Mouse (Mus musculus): ENCODE measurements at regions not wholly inside any gene's neighbourhood (a gene's known extent, or its start where the extent isn't known, plus 50 kb on each side); places are given as distances from the start of the nearest gene placed in this dataset.

DNA sequence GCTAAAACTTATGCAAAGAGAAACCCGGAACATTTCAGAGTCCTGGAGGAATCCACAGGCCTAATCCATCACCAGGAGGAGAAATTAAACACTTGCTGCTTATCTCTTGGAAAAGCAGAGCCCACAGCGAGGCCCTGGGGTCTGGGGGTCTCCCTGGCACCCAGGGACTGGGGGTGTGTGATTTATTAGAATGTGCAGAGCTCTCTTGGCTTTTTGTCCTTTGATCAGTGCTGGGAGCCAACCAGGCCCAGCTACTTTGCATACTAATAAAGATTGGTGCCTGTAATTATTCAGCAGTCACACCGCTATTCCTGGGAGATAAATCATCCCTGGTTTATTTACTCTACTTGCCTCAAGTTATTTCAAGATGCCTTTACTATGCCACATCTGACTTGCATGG, 260.0 kb upstream of the Rbfox1 start:
- H3K27ac ChIP-seq = no peak overlapping the region
- H3K36me3 ChIP-seq (ENCODE audit: insufficient read depth, low read length) = no peaks in the 10 kb centered on the region
- no peak for TF ChIP-seq CTCF (IDR thresholded peaks at IDR 0.05; ENCODE audit: low read depth)
- H3K9me3 ChIP-seq (replicated peaks; ENCODE audit: low read length) = no peaks in the 10 kb centered on the region
- WGBS = 28% methylated on average over 3 of the region's 3 CpGs
- H3K4me1 ChIP-seq (replicated peaks; ENCODE audit: insufficient read depth, low read length) = no peaks in the 10 kb centered on the region
- H3K9ac ChIP-seq (ENCODE audit: low read depth, low read length) = no peak overlapping the region
- DNase-seq (ENCODE audit: low spot score) (no peak), ATAC-seq (replicated peaks; ENCODE audit: low FRiP score, low read depth) (no peak)
- H3K4me2 ChIP-seq (ENCODE audit: low read length) = no peak overlapping the region
- H3K27me3 ChIP-seq (ENCODE audit: insufficient read depth, low read length) = no peaks in the 10 kb centered on the region
- no peak overlapping the region for H3K4me3 ChIP-seq (replicated peaks; ENCODE audit: low read depth, low read length)

DNA sequence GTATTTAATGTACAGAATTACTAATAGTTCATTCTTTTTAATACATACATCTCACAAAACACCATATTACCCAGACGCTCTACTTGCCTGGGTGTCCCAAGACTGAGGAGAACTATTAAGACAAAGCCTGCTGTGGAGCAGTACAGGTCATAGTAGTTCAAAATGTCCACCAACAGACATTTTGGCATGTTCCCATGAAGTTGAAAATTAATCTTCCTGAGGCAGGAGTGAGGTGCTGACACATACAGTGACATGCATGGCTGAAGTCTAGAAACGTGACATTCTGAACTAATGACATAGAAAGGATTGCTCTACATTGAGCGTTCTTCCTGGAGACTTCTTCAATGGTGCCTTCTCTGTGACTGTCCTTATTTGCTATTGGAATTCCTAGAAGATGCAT, 264.6 kb upstream of the Rbfox1 start:
- H3K9me3 ChIP-seq (replicated peaks; ENCODE audit: low read length) = no peaks in the 10 kb centered on the region
- H3K9ac ChIP-seq (ENCODE audit: low read depth, low read length) = no peak overlapping the region
- DNase-seq (ENCODE audit: low spot score) (no peak), ATAC-seq (replicated peaks; ENCODE audit: low FRiP score, low read depth) (no peak)
- no peaks in the 10 kb centered on the region for H3K27me3 ChIP-seq (ENCODE audit: insufficient read depth, low read length)
- no peak overlapping the region for H3K4me2 ChIP-seq (ENCODE audit: low read length)
- H3K36me3 ChIP-seq (ENCODE audit: insufficient read depth, low read length) = no peaks in the 10 kb centered on the region
- 0 out of 2 replicates have a peak, but pooled peaks cover 4% of the 10 kb centered on the region for H3K4me1 ChIP-seq (replicated peaks; ENCODE audit: insufficient read depth, low read length)
- TF ChIP-seq CTCF (IDR thresholded peaks at IDR 0.05; ENCODE audit: low read depth) = no peak
- H3K4me3 ChIP-seq (replicated peaks; ENCODE audit: low read depth, low read length) = no peak overlapping the region
- 76% methylated on average over 3 of the region's 3 CpGs for WGBS
- no peak overlapping the region for H3K27ac ChIP-seq

DNA sequence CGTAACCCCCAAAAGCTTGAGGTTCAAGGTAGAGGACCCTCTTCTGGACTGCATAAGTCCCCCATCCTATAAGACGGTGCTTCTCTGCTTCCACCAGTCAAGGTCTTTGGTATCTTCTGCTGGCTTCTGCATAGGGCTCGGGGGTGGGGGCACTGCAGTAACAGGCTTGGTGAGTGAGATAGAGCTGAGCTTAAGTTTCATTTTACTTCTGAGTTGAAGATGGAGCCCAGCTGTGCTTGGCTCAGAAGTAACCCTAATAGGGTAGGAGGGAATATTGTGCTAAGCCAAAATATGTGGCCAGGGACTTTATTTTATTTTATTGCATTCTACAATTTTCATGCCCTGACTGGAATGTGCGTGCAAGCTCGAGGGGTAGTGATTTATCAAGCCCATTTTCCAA, 268.8 kb upstream of the Rbfox1 start:
- Histone ChIP-seq H3K9me3 (replicated peaks; ENCODE audit: low read length) (no peaks in the 10 kb centered on the region), H3K27ac (no peak overlapping the region), H3K9ac (ENCODE audit: low read depth, low read length) (no peak overlapping the region), H3K27me3 (ENCODE audit: insufficient read depth, low read length) (no peaks in the 10 kb centered on the region), H3K4me1 (replicated peaks; ENCODE audit: insufficient read depth, low read length) (0 out of 2 replicates have a peak, but pooled peaks cover 4% of the 10 kb centered on the region), H3K36me3 (ENCODE audit: insufficient read depth, low read length) (no peaks in the 10 kb centered on the region), H3K4me3 (replicated peaks; ENCODE audit: low read depth, low read length) (no peak overlapping the region), H3K4me2 (ENCODE audit: low read length) (peak overlapping the region; percentile 13; the same call in 1 of the 2 replicates)
- 33% methylated on average over 5 of the region's 5 CpGs for WGBS
- no peak for TF ChIP-seq CTCF (IDR thresholded peaks at IDR 0.05; ENCODE audit: low read depth)
- peak; percentile 67 for DNase-seq (ENCODE audit: low spot score)
- ATAC-seq (replicated peaks; ENCODE audit: low FRiP score, low read depth) = no peak

DNA sequence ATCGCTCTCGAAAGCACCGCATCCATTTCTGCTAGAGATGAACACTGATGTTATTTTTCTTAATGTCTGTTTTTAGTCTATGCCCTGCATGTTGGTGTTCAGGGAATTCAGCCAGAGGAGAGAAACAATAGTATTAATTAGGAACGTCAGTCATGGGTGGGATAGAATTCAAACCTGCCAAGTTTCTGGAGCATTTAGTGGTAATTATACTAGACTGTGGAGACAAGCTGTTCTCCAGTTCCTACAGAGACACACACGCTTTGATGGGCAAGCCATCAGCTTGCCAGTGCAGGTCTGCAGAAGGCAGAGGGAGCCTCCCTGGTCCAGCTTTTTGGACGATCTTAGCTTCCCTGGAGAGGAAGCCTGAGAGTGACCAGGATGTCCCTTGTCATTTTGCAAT, 289.8 kb upstream of the Rbfox1 start:
- H3K27me3 ChIP-seq (ENCODE audit: insufficient read depth, low read length) = no peaks in the 10 kb centered on the region
- no peaks in the 10 kb centered on the region for H3K36me3 ChIP-seq (ENCODE audit: insufficient read depth, low read length)
- no peaks in the 10 kb centered on the region for H3K9me3 ChIP-seq (replicated peaks; ENCODE audit: low read length)
- WGBS = 74% methylated on average over 6 of the region's 6 CpGs
- no peak for DNase-seq (ENCODE audit: low spot score)
- no peak overlapping the region for H3K9ac ChIP-seq (ENCODE audit: low read depth, low read length)
- no peak for ATAC-seq (replicated peaks; ENCODE audit: low FRiP score, low read depth)
- no peak for TF ChIP-seq CTCF (IDR thresholded peaks at IDR 0.05; ENCODE audit: low read depth)
- H3K27ac ChIP-seq = no peak overlapping the region
- no peak overlapping the region for H3K4me3 ChIP-seq (replicated peaks; ENCODE audit: low read depth, low read length)
- H3K4me1 ChIP-seq (replicated peaks; ENCODE audit: insufficient read depth, low read length) = no peaks in the 10 kb centered on the region
- no peak overlapping the region for H3K4me2 ChIP-seq (ENCODE audit: low read length)

DNA sequence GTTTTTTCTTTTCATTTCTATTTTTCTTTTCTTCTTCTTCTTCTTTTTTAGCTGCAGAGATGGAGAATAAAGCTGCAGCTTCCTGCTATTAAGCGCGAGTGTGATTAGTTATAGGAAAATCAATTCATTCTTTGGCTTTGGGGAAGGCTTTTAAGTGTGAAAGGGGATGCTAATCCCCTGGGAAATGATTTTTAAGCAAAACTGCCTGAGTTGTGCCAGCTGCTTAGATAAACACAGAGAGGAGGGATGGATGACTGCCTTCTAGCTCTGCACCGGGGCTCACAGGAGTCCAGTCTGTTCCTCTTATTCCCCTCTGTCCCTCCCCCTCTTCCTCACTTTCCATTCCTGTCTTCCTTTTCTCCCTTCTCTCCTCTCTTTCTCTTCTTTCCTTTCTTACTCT, 306.8 kb upstream of the Rbfox1 start:
- no peak for ATAC-seq (replicated peaks; ENCODE audit: low FRiP score, low read depth)
- Histone ChIP-seq H3K36me3 (ENCODE audit: insufficient read depth, low read length) (no peaks in the 10 kb centered on the region), H3K9ac (ENCODE audit: low read depth, low read length) (no peak overlapping the region), H3K27ac (no peak overlapping the region), H3K4me2 (ENCODE audit: low read length) (no peak overlapping the region), H3K9me3 (replicated peaks; ENCODE audit: low read length) (no peaks in the 10 kb centered on the region), H3K4me3 (replicated peaks; ENCODE audit: low read depth, low read length) (no peak overlapping the region), H3K27me3 (ENCODE audit: insufficient read depth, low read length) (no peaks in the 10 kb centered on the region), H3K4me1 (replicated peaks; ENCODE audit: insufficient read depth, low read length) (no peaks in the 10 kb centered on the region)
- WGBS = 49% methylated on average over 3 of the region's 3 CpGs
- no peak for TF ChIP-seq CTCF (IDR thresholded peaks at IDR 0.05; ENCODE audit: low read depth)
- no peak for DNase-seq (ENCODE audit: low spot score)

DNA sequence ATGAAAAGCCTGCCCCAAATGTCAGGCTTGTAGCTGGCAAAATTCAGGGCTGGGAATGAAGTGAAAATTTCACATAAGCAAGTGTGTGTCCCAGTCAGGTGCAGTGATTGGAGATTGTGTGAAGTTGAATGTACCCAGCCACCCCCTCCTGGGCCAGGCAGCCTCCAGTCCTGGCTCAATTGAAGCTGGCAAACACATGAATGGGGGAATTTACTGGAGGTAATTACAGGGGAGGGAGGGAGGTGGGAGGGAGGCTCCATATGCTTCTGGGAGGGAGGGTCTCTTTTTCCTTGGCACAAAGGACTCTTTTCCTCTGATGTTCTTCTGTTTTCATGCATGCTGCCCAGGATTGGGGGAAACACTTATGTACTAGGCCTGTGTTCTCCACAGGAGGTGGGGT, 312.4 kb upstream of the Rbfox1 start:
- no peak for DNase-seq (ENCODE audit: low spot score)
- no peak for ATAC-seq (replicated peaks; ENCODE audit: low FRiP score, low read depth)
- no peaks in the 10 kb centered on the region for H3K4me1 ChIP-seq (replicated peaks; ENCODE audit: insufficient read depth, low read length)
- no peak overlapping the region for H3K4me2 ChIP-seq (ENCODE audit: low read length)
- H3K27me3 ChIP-seq (ENCODE audit: insufficient read depth, low read length) = no peaks in the 10 kb centered on the region
- H3K4me3 ChIP-seq (replicated peaks; ENCODE audit: low read depth, low read length) = no peak overlapping the region
- H3K27ac ChIP-seq = no peak overlapping the region
- H3K9ac ChIP-seq (ENCODE audit: low read depth, low read length) = no peak overlapping the region
- H3K36me3 ChIP-seq (ENCODE audit: insufficient read depth, low read length) = no peaks in the 10 kb centered on the region
- no peaks in the 10 kb centered on the region for H3K9me3 ChIP-seq (replicated peaks; ENCODE audit: low read length)
- no peak for TF ChIP-seq CTCF (IDR thresholded peaks at IDR 0.05; ENCODE audit: low read depth)

DNA sequence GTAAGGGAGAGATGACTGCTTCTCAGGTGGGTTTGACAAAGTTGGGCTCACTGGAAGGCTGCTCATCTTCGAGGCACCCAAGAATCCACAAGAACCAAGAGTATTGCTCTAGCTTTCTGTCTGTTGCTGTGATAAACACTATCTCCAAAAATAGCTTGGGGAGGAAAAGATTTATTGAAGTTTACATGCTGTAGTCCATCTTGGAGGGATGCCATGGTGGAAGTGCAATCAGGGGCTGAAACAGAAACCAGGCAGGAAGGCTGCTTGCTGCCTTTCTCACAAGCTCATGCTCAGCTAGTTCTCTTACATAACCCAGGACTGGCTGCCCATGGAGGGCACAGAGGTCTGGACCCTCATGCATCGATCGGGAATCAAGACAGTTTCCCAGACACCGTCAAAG, 314.5 kb upstream of the Rbfox1 start:
- Histone ChIP-seq H3K27ac (no peak overlapping the region), H3K27me3 (ENCODE audit: insufficient read depth, low read length) (no peaks in the 10 kb centered on the region), H3K9ac (ENCODE audit: low read depth, low read length) (no peak overlapping the region), H3K4me2 (ENCODE audit: low read length) (no peak overlapping the region), H3K4me1 (replicated peaks; ENCODE audit: insufficient read depth, low read length) (no peaks in the 10 kb centered on the region), H3K36me3 (ENCODE audit: insufficient read depth, low read length) (no peaks in the 10 kb centered on the region), H3K4me3 (replicated peaks; ENCODE audit: low read depth, low read length) (no peak overlapping the region), H3K9me3 (replicated peaks; ENCODE audit: low read length) (no peaks in the 10 kb centered on the region)
- 61% methylated on average over 4 of the region's 4 CpGs for WGBS
- ATAC-seq (replicated peaks; ENCODE audit: low FRiP score, low read depth) (no peak), DNase-seq (ENCODE audit: low spot score) (peak; percentile 76)
- TF ChIP-seq CTCF (IDR thresholded peaks at IDR 0.05; ENCODE audit: low read depth) = no peak
